Mouse (Mus musculus) effector memory CD4-positive, alpha-beta T cell, adult 5 months (primary cell): ENCODE measurements around the gene Ndc1. TPM values are rescaled to one million over a fixed set of nuclear protein-coding genes. Genes with fewer than 3 reads are reported as not detected.

ENCODE experiments used
- polyA plus RNA-seq: library from polyadenylated mRNA; unstranded; fragments of 100-300 nt; shearing (Covaris generic); gene quantifications from one replicate; pipeline ENCODE4 v1.2.1, GENCODE M21; 2017

Ndc1 gene
- polyA plus RNA-seq, result 5.1 TPM

DNA sequence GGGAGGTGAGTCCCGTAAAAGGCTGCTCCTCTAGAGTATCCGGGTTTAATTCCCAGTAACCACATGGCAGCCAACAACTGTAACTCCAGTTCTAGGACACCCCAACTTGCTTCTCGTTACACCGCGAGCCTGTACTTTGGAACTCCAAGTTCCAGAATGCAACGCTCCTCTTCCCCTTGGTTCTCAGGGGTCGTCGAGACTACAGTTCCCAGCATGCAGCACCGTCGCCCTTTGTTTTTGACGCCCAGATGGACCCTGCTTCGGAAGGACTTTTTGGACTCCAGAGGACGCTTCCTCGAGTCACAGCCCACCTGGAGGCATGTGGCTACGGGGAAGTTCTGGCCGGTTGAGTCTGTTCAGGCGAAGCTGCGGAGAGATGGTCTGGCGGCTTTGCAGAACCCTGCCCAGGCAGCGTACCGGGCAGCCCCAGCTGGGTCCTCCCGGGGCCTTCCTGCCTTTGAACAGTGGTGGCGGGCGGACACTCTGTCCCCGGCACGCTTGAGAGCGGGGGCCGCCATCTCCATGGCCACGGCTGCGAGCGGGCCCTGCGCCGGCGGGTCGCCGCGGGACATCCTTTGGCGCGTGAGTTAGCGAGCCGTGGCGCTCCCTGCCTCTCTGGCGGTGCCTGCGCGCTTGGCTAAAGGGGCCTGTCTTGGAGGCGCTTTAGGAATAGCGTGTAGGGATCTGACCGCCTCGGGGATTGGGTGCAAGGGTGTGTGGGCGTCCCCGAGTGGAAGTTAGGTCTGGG is at the start of gene Ndc1:
Gene Ndc1 (plus strand): TSS at position 218 of the 748 bp plus-strand sequence.

GRCm38 (mm10) chr4:107434356-107435237 is 67.0 kb downstream of the Ndc1 start, which contains the start of gene Glis1:
Gene Glis1 (plus strand): TSS chr4:107434591.

Other genes with a start within 250 kb of the Ndc1 start
- gene Tmem59, start 189.4 kb upstream of the Ndc1 start, polyA plus RNA-seq, result 244 TPM
- gene Tceanc2, start 188.7 kb upstream of the Ndc1 start, polyA plus RNA-seq, result 14.4 TPM
- not detected for gene Ldlrad1, start 158.6 kb upstream of the Ndc1 start, polyA plus RNA-seq
- 12.8 TPM for gene Lrrc42, start 114.3 kb upstream of the Ndc1 start, polyA plus RNA-seq
- 9.1 TPM for gene Hspb11, start 114.2 kb upstream of the Ndc1 start, polyA plus RNA-seq
- not detected for gene Dio1, start 60.6 kb upstream of the Ndc1 start, polyA plus RNA-seq
- gene Yipf1, start 53.4 kb upstream of the Ndc1 start, polyA plus RNA-seq, result 53.7 TPM
- gene Glis1, start 66.8 kb downstream of the Ndc1 start, polyA plus RNA-seq, result 0.95 TPM